Mouse (Mus musculus): ENCODE measurements at regions not wholly inside any gene's neighbourhood (a gene's known extent, or its start where the extent isn't known, plus 50 kb on each side); places are given as distances from the start of the nearest gene placed in this dataset.

- TF ChIP-seq POLR2A (IDR thresholded peaks at IDR 0.05; ENCODE audit: insufficient read depth, low read depth, low read length) (no peak), CTCF (IDR thresholded peaks at IDR 0.05; ENCODE audit: insufficient read depth, low read depth, low read length) (no peak)
These were observed 760.5 kb upstream of the Ddx18 start for GRCm38 (mm10) chr1:122328276-122328675.
